Mouse (Mus musculus) lung, postnatal 25 days (tissue): ENCODE results near the gene Kcnh1.

ENCODE experiments used
- DNase-seq: peaks from one replicate; pipeline ENCODE4 v3.0.0; 2022; ENCODE audit warnings: low spot score

Kcnh1 gene

DNA sequence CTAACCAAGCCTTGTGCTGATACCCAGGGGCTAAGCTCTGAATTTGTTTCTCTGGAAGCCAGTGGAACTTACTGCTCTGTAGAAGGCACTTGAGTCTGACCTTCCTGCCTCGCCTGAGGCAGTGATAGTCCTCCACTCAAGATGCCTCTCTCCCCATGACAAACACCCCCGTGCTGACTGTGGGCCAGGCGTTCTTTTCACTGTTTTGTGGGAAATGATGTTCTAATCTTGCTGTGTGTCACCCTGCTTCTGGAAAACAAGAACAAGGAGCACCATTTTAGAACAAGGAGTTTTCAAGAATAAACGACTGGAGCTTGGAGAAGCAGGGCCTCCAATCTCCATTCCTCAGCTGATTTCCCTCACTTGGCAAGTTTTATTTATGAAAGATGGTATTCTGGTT is 273.2 kb downstream of the Kcnh1 start:
- DNase-seq: no peak

DNA sequence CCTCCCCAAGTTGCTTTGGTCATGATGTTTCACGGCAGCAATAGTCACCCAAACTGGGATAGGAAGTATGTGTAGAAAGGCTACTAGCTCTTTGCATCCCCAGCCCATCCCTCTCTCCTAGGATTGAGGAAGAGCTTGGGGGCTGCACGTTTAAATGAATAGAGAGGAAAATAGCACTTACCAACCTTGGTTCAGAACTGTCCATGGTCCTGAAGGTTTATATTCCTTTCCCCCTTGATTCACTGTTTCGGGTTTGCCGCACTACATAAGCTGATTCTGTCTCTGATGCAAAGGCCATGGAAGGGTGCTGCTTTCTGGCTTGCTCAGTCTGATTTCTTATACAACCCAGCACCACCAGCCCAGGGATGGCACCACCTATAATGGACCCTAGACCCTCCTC is 281.8 kb downstream of the Kcnh1 start:
- no peak for DNase-seq

DNA sequence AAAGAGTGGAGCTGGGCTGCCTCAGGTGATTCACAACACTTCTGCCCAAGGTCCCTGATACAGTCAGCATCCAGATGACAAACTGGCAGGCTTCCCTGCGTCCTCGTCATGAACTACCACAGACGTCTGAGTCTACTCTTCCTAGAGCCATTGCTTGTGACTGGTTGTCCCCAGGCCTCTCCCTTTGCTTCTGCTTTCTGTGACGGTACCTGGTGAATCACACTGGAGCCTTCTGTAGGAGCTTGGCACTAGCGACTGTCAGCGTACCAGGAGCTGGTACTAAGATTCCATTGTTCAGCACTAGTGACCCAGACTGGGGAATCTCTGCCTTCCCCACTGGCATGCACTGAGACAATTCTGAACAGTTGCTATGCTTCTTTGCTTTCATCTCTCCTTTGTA is 282.6 kb downstream of the Kcnh1 start:
- no peak for DNase-seq

DNA sequence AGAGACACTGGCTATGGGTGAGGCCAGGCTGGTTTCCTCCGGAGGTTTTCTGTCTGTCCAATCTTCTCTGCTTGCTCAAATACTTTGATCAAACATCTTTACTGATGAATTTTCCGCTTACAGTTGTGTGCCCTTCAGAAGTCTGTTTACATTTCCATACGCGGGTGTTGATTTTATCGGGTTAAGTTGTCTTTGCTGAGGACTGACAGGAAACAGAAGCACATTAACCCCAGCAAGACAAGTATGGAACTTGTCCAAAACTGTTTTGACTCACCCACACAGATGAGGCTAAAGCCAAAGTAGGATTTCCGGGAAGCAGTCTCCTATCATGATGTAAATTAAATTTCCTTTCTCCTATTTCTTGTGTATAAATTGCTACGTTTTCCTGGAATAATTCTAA is 286.1 kb downstream of the Kcnh1 start:
- DNase-seq: peak; percentile 51

DNA sequence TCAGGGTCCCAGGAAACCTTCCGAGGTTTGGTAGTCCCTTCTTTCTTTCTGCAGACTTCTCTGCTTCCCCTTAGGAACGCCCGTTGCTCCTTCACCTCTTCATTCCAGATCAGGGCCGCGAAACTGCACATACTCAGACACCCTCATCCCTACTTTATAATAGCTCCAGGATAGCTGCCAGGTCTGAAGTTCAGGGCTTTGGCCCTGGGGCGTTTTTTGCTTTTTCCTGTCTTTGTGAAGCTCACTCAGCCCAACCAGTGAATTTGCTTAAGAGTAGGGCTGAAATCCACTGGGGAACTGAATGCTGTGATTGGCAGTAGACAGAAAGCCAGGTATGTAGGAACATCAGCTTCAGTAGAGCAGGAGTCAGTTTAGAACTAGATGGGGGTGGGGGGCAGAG is 287.0 kb downstream of the Kcnh1 start:
- DNase-seq: no peak

DNA sequence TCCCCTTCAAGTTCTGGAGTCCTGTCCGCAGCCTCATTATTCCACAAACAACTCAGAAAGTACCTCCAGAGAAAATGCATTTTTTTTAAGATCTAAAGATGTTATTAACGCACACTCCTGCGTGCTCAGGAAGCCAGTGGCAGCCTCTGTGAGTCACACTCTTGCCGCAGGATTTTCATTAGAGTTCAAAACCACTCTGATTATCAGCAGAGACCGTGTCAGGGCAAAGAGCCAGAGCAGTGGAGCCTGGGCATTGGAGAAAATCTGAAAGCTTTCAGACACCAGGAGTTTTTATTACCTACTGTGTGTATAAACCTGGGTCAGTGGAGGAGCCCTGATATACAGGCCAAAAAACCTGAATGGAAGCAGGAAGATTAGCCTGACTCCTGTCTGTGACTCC is 287.6 kb downstream of the Kcnh1 start:
- DNase-seq: no peak

DNA sequence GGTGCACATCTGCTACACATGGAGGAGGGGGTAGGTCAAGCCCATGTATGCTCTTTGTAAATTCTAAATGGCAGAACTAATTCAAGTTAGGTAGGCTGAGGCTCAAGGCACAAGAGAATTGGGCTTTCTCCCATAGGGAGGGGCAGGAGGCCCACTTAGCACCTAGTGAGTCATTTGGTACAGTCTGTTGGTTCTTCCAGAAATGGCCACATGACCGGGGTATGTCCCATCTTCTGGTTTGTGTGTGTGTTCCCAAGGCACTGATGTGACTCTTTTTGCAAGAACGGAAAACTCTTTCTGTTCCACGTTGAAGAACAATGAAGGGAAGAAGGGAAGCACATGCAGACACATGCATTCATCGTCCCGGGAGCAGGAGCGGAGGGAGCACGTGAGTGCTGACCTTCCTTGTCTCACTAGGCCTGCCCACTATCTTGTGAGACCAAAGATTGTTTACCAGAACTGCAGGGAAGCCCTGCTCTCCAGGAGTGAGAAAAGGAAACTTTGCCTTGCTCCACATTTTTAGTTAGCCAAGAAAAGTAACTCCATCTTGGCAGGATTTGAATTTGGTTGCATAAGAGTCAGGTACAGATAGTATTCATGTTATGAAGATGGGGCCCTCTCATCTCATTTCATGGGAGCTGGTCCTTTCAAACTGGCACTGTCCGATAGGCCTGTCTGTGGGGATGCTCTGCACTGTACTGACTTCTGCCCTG is 289.7 kb downstream of the Kcnh1 start:
- DNase-seq: no peak

DNA sequence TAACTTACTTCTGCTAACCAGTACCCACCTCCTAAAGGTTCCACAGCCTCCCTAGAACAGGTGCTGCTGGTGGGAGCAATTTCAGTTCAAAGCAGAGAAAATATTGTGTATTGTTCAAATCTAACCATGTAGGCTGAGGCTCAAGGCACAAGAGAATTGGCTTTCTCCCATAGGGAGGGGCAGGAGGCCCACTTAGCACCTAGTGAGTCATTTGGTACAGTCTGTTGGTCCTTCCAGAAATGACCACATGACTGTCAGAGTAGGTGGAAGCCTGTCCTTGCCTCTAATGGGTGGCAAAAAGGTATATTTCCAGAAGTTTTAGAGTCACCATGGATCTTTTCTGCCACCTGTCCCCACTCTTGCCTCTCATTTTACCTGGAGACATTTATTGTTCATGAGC is 290.9 kb downstream of the Kcnh1 start:
- DNase-seq: no peak

DNA sequence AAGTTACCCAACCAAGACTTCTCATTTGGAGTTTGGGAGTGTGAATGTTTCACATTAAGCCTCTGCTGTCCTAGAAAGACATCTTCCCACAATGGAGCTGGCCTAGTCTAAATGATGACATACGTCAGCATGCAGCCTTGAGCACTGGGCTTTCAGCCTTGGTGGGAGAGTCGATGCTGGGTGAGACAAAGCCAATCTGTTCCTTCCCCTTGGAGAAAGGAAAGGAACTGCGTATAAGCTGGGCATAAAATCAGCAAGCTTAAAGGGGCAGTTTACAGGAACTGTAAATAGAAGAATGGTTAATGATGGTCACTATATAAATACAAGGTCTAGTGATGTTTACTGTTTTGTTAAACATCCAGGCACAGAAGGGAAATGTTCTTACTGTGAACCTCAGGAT is 294.5 kb downstream of the Kcnh1 start:
- peak; percentile 47 for DNase-seq

DNA sequence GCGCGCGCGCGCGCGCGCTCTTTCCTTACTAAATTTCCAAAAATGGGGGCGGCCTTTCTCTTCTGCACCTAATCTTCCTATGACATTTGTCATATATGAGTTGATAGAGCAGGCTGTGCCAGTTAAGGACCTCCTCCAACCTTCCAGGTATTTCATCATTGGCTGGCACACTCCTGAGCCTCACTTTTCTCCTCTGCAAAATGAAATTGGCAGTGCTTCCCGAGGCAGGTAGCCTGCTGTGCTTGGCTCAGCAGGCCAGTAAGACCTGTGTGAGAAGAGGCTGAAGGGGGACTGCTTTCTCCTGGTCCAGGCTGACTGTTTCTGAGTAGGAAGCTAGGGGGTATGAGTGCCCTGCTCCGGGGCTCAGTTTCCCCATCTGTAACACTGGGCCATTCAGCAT is 297.0 kb downstream of the Kcnh1 start:
- no peak for DNase-seq

DNA sequence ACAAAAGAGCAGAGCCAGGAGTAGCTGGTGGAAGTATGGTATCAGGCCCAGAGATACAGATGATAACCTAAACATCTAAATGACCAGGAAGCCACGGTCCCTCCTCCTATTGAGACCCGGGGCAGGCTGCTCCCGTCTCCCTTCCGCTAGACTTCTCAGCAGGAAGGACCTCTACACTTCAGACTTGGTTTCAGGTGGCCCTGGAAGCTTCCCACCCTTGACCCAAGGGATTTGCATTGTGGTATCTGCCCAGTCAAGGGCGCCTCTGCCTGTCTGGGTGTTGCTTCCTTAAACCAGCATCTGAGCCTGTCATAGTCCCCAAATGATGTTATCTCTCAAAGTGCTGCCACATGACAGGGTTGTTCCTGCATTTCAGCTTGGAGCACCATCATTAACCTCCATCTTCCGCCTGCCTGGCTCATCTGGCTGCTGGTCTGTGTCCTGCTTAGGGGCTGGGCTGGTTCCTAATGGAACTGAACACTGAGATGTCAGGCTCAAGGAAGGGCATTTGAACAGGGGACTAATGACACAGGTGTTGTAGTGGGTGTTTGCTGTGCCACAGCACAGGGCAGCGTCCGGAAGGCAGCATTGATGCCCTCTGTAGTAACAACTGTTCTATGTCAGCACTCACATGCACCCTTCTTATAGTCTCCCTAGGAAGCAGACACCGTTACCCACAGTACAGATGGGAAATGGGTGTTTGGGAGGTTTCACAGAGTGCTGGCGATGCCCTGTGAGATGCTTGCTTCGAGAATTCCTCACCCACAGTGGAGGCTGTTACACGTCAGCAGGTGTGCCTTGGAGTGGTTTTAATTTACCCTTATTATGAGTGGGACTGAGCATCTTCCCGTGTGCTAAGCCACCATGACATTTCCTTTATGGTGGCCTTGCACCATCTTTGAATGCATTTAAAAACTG is 299.6 kb downstream of the Kcnh1 start:
- peak; percentile 14 for DNase-seq

DNA sequence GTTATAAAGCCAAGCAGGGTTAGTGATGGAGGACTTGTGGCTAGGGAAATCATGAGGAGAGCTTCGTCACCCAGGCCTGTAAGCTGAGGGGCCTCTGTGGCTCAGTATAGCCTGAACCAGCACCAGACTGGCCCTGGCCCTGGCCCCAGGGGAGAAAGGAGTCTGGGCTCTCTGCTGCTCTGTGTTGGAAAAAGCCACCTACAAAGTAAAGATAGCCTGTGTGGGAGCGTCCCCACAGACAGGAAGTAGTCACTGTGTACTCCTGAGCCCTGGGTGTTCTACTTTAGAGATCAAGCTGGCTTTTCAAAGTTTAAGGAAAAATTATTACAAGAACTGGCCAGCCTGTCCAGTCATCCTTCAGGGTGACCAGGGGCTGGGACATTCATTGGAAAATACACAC is 306.9 kb downstream of the Kcnh1 start:
- DNase-seq: no peak

DNA sequence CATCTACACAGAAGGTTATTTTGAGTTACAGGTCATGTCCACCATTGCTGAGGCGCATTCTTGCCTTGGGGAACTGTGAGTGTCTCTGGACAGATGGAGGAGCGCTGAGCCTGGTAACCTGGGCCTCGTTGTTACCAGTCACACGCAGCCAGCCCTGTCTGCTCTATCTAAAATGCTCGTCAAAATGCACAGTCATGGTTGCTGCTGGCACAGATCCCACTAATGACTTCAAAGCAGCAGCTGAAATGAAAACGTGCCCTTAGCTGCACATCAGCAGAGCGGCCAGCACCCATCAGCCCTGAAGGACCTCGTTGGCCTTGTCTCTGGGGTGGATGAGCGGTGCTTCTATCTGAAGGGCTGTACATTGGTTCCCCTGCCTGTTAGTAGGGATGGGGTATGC is 311.4 kb downstream of the Kcnh1 start:
- no peak for DNase-seq

DNA sequence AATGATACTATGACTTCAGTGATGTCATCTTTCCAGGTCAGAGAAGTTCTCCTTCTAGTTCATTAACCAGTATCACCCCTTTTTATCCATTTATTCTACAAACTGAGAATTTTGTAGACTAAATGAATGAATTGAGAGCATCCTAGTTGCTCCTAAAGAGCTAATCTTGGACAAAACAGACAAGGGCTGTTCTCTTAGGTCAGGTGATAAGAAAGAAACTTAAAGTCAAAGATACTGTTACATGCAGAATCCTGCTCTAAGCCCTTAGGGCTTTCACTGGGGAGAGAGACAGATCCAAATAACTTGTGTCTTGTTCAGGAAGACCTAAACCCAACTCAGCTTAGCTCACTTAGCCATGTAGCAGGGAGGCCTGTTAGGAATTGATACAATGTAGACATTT is 312.3 kb downstream of the Kcnh1 start:
- DNase-seq: no peak

DNA sequence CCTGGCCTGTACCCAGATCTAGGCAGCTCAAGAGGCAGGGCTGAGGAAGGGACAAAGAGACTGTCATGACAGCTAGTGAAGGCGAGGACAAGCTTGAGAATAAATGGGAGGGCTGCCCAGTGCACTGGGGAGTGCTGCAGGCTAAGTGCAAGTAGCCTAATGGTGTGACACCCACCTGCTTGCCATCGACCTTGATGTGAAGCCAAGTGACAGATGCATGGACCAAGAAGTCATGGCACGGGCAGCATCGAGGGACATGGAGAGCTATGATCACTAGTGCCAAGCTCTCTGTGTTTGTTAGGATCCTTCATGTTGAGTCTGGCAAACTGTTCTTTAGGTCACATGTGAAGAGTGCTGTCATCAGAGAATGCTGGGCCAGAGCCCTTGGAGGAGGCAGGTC is 313.1 kb downstream of the Kcnh1 start:
- no peak for DNase-seq

DNA sequence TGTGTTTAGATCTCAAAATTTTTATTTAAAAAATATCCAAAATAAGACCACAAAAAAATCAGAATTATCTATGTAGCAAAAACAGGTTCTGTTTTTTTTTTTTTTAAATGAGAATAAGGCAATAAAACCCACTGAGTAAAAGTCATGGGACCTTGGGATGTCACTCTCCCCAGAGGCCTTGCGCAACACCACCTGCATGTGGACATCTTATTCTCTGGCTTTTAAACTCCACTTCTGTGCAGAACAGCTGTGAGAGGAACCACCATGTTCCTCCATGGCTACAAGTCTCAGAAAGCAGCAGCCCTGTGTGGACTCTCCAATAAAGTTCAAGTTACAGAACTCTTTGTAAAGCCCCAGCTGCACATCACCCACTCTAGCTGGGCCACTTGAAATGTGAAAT is 322.2 kb downstream of the Kcnh1 start:
- DNase-seq: no peak

DNA sequence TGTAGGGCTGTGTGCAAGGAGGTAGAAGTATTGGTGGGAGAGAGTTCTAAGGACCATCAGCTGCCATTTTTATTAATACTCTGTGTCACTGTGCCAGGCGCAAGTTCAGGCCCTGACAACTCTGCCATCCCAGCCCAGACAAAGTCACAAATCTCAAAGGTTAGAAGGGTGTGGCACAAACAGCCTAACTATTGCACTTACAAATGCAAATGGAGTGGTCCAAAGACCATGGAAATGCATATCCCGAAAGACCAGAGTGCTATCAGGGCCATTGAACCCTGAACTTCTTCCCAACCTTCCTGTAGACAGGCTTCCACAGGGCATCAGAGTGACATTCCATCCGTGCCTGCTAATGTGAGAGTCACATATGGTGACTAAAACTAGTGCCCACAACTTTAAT is 324.8 kb downstream of the Kcnh1 start:
- no peak for DNase-seq

DNA sequence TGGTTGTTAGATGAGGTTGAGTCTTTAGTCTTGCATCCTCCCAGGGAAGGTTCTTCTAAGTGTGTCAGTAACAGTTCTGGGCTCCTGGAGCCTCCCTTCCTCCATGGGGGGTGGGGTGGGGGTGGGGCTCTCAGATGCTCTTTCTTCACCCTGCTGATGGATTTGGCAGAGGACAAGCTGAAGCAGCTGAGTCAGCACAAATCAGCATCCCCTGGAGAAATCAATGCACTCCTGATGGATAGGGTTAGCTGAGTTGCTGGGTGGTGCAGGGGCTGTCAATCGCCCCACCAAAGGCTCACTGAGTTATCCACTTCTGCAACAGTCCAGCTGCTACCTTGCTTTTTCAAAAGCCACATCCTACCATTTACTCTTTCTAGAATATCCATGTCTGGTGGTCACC is 329.1 kb downstream of the Kcnh1 start:
- no peak for DNase-seq

DNA sequence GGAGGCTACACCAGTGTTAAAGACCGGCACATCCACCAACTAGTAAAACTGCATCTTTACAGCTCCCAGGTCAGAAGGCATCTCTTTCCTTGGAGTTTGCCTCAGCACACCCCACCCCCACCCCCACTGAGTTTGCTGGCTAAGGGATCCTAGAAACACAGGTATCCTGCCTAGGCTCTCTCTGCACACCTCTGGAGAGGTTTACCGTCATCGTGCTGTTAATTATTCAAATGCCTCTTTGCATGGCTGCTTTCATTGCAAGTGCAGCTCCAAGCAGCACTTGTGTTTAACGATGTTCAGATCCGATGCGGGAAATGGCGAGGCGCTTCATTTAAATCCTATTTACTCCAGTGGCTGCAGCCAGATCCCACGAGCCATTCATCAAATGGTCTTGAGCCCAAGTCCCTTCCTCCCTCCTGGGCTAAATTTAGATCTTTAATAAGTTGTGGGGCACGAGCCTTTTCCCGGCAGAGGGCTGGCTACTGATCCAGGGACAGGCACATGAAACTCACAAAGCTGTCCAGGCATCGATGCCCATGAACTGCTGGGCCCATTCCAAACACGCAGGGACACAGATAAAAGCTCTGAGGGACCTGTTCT is 330.4 kb downstream of the Kcnh1 start:
- no peak for DNase-seq

DNA sequence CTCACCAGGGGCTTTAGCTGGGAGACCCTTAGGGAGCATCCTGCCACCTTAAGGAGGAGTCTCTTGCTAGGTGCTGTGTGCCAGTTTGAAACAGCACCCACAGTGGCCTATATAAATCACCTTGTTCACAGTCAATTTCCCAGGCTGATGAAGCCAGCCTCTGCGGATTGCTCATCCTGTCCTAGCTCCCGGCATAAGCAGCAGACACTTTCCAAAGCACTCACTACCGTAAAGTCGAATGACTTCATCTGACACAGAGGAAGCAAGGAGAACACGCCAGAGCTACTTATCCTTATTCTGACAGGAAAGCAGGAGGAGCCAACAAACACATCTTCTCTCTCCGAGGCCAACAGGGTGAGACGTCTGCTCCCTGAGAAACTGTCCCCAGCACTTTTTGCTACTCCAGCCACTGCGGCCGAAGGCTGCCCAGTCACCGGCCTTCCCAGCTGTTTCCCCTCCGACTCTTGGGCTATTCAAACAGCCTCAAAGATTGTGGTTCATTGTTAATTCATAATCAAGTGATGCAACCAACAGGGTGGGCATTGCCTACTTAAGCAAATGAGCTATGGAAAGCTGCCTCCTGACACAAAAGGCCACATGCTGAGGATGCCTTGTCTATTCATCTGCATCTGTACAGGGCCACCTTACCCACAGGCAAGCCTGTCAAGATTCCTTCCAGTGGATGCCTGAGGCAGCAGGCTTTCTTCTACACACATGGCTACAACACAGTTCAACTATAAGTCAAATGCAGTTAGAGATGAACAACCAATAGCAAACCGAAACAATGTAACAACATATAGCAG is 332.0 kb downstream of the Kcnh1 start:
- DNase-seq: no peak

DNA sequence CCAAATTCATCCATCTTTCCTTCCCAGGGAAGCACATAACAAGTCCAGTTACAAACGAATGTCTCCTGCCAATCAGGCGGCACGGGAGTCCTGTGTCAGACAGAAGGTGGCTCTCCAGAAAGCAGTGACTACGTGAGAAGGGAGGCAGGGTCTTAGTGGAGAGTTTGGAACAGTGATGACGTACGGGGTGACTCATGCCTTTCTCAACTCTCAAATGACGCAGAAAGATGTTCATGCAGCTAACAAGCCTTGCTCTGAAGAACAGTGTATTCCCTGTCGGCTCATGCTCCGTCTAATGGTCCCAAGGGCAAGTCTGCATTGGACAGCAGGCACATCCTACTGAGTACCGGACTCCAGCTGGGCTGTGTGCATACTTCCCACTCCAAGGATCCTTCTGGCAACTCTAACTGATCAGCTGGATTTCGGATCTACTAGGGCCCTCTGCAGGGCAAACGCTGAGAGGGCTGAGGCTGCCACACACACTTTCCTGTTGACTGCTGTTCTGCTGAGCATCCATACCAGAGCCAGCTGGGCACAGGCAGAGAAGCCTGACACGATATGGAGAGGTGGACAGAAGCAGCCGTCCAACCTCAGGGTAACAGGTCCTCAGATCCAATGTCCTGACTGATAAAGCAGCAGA is 335.3 kb downstream of the Kcnh1 start:
- DNase-seq: no peak
